Mouse (Mus musculus) WW6 (cell line): Measurements from ENCODE around the gene Gtf2h1.

Experiments
- DNase-seq: peaks from one replicate; pipeline ENCODE4 v3.0.0-alpha.2; 2013; ENCODE audit warnings: low read depth, low spot score

Gene Gtf2h1

DNA sequence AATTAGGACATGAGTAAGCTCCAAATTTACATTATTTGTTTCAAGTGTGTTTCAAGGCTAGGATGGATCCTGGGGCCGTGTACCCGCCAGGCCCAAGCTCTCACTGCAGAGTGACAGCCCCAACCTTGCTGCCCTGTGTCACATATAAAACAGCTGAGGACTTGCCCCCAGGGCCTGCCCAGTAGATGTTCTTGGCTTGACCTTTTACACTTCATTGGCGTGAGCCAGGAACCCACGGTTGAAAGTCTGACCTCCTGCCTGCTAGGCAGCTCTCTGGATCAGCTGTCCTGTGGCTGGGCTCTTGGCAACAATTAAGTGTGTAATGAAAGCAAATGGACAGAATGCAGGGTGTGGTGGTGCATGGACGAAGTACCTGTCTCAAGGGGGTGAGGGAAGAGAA lies 53.4 kb downstream of the Gtf2h1 start:
- DNase-seq, result no peak

DNA sequence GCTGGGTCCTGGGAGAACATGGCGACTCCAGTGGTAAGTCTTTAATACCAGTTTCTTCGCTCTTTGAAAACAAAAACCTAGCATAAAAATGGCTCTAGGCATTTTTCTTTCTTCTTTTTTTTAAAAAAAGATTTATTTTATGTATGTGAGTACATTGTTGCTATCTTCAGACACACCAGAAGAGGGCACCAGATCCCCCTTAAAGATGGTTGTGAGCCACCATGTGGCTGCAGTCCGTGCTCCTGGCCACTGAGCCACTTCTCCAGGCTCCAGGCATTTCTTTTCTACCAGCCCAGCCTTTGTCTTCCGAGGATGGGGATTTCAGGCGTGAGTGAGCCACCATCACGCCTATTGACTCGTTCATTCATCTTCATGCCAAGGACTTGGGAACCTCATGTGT lies 55.1 kb downstream of the Gtf2h1 start:
- DNase-seq, result no peak

DNA sequence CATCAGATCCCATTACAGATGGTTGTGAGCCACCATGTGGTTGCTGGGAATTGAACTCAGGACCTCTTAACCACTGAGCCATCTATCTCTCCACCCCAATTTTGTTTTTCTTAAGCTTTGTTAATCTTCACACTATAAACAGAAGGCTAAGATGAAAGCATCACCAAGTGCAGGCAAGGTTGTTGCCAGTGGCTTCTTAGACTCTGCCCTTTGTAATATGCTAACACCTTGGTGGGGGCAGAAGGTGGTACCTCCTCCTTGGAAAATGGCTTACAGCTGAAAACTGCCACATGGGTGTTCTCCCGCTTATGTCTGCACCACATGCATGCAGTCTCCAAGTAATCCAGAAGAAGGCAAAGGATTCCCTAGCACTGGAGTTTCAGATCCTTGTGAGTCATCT lies 56.8 kb downstream of the Gtf2h1 start:
- no peak for DNase-seq

DNA sequence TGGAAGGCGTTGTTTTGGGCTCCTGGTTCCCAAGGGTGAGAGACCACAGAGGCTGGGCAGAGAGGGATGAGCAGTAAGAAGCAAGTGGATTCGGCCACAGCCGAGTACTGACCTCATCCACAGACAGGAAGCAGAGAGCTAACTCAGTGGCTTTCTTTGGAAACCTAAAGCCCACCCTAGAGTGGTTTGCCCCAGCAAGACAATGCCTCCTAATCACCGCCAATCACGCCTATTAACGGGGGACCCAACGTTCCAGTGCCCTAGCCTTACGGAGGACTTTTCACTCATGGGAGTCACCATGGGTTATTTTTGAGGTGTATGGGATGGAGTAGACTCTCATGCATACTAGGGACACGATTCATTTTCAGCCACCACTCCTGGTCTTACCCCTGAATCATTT lies 57.5 kb downstream of the Gtf2h1 start:
- no peak for DNase-seq

DNA sequence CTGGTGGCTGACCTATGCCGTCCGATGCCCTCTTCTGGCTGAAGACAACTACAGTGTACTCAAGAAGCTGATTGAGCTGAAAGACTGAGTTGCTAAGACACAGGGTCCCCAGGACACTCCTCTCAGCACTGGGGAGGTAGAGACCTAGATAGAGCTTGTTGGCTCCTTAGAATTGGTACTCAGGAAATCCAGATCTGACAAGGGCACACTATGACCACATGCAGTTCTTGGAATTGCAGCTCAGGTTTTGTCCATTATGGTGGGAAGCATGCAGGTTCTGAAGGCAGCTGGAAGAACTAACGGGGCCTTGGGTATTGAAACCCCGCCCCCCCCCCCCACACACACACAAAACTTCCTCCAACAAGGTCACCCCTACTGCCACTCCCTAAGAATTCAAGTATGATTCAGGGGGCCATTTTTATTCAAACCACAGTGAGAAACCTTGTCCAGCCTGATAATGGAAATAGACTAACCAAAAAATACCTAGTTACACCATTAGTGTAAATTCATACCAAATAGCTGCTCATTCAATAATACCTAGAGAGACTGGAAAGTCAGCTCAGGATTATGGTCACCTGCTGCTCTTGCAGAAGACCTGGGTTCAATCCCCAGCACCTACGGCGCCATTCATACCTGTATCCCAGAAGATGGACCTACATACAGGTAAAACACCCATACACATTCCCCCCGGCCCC lies 60.1 kb downstream of the Gtf2h1 start:
- no peak for DNase-seq

DNA sequence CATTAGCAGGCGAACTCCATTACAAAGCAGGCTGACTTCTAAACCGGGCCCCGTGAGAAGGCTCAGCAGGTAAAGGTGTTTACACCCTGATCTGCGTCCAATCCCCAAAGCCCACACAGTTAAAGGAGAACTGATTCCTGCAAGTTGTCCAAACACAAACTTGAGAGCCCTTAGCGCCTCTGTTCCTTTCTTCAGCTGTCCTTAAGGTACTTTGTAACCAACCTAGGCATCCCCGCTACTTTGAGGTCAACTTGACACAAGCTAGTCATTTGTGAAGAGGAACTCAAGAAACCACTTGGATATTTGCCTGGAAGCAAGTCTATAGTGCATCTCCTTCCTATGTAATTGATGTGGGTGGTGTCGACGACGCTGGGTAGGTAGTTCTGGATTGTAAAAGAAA lies 61.5 kb downstream of the Gtf2h1 start:
- DNase-seq, result no peak

DNA sequence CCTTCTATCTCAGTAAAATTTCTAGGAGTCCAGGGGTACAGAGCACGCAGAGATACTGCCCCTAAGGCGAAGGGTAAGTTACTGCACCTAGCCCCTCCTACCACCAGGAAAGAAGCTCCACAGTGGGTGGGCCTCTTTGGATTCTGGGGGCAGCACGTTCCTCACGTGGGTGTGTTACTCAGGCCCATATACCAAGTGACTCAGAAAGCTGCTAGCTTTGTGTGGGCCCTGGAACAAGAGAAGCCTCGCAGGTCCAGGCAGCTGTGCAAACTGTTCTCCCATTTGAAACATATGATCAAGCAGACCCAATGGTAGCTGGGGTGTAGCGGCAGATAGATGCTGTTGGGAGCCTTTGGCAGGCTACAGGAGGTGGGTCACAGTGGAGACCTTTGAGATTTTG lies 63.1 kb downstream of the Gtf2h1 start:
- no peak for DNase-seq

DNA sequence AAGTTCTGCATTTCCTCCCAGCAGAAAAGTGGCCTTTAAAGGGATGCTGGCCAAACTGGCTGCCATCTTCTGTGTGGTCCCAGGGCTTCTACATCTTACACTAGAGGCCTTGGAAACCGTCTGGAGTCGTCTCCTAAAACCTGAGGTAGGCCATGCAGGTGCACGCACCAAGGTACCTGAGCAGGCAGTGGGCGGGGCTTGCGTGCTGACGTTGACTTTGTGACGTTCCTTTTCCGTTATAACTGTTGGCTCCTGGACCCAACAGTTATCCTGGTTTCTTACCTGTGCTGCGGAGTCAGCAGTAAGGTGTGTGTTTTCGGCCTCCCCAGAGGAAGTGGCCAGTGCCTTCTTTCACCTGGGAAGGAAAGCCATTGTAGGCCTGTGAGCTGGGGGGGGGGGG lies 65.1 kb downstream of the Gtf2h1 start, which contains the start of gene Ldhc:
Gene Ldhc (plus strand): TSS at position 208 of the 400 bp plus-strand sequence.
- DNase-seq, result no peak

DNA sequence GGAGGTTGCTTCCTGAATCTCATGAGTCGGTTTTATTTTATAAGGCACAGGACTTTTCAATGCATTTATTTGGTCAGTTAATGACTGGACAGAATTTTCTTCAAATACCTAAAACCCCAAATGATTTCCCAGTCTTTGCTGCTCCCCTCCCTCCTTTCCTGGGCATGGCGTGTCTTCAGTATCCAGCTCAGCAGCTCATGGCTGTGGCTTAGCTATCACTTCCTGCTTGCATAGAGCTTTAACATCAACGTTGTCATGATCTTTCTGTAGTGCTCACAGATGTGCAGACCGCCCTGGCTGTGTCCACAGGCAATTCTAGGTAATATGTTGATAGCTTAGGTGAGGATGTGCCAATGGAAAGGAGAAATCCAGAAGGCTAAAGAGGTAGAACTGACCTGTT lies 76.1 kb downstream of the Gtf2h1 start:
- no peak for DNase-seq
